Mouse (Mus musculus) lung, adult 2 months (tissue): ENCODE data around the gene Frmd5.

Experiments
- CTCF ChIP-seq: fragments of 200-500 bp; IDR thresholded peaks from 2 replicates; pipeline ENCODE4 v1.5.1; 2011; ENCODE audit warnings: mild to moderate bottlenecking, low read length, control low read depth; ENCODE audit not compliant: insufficient read depth
- POLR2A ChIP-seq: fragments of 200-500 bp; IDR thresholded peaks from 2 replicates; pipeline ENCODE4 v1.6.1; 2011; ENCODE audit warnings: low read depth, mild to moderate bottlenecking, control low read depth, low read length, borderline replicate concordance; ENCODE audit errors: extremely low read depth

- no peak for TF ChIP-seq CTCF
- no peak for TF ChIP-seq POLR2A
These were observed 131.0 kb downstream of the Frmd5 start for GRCm38 (mm10) chr2:121675895-121676294.
